Mouse (Mus musculus): ENCODE measurements around the gene Pcsk5. TPM values are rescaled to one million over a fixed set of nuclear protein-coding genes. Genes with fewer than 3 reads are reported as not detected.

The Pcsk5 gene
- total RNA-seq, 2 experiments from 2014 or later: 13.1 to 18.9 TPM

DNA sequence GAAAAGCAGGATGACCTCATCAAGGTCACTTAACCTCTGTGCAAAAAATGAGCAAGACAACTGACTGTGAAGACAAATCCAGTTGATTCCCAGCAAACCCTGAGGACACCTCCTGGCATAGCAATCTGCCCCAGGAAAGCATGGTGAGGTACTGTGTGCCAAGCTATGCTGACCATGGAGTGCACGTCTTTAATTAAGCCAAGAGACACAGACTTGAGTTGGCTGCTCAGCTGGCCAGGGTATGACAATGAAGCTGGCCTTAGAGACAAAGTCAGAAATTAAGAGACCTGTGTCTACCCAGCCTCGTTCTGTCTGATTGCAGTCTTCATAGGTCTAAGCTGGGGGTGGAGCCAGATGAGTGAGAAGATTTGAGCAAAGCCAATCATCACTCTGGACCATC, 72.4 kb downstream of the Pcsk5 start:
- intact Hi-C loops (cut with DNase I): loop anchor here (10.0 kb wide), 1 partner anchor 290 kb away; no protein-coding TSS in a partner anchor
- DNase-seq (ENCODE audit: low spot score in 2 of 2): no peak

DNA sequence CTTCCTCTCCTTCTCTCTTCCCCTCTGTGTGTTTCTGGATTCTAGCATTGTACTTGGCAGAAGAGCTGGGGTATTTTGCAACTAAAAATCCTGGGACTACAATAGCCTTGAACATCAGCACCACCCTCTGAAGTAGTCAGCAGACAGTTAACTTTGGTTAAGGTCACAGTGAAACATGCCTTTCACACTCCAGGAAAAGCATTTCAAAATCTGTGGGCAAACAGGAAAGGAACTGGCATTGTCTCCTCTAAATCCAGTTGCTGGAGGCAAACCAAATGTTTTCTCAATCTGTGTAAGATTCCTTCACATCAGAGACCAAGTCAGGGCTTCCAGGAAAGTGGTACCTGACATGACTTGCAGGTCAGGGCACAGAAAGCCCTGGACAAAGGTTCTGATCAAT, 74.7 kb downstream of the Pcsk5 start:
- no peak for DNase-seq (ENCODE audit: low spot score in 2 of 2)
- intact Hi-C loops (cut with DNase I): loop anchor here (10.0 kb wide), 1 partner anchor 288 kb away; no protein-coding TSS in a partner anchor

DNA sequence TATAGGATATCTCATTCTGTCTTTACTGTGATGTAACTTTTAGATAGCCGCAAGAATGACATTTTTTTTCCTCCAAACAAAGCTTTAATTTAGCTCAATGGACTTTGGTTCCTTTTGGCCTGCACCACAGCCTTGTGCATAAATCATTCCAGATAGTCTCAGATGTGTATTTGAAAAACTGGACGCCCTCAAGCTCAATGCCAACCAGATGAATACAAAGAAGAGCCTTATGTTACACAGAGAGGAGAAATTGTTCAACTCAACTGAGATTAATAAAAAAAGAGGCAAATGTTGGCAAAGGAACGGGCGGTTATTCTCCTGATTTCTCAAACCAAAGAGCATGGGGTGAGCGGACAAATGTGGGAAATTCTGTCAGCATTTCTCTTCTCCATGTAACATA, 75.8 kb downstream of the Pcsk5 start:
- DNase-seq (ENCODE audit: low spot score in 2 of 2): no peak
- intact Hi-C loops (cut with DNase I): loop anchor here (10.0 kb wide), 1 partner anchor 287 kb away; no protein-coding TSS in a partner anchor

DNA sequence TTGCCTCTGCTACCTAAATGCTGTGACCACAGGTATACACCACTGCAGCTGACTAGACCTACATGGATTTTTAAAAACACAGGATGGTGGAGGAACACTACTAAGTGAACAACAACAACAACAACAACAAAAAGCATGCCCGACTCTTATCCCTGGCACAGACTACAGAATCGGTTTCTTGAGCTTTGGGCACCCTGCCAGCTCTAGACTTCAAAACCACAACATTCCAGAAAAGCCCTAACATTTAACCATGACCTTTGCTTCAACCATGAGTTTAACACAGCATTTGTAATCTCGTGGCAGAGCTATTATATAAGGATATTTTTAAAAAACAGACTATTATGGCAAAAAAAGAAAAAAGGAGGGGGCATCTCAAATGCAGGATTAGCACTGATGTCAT, 84.6 kb downstream of the Pcsk5 start:
- DNase-seq (ENCODE audit: low spot score in 2 of 2): no peak
- intact Hi-C loops (cut with DNase I): no loop called here

DNA sequence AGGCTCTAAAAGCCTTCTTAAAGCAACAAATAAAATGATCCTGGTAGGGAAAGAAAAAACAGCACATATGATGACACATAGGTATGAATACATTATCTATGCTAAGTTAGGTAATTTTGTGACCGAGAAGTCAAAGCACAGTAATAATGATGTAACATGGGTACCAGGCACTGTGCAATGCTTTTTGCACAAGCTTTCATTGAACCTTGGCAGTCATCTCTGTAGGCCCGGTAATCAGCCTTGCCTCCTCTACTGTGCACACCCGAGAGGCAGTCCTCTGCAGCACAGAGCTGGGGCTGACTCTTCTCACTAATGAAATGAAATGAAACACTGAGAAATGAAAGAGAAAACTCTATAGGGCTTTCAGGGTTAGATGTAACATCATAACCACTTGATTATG, 89.1 kb downstream of the Pcsk5 start:
- DNase-seq (ENCODE audit: low spot score in 2 of 2): no peak
- intact Hi-C loops (cut with DNase I): no loop called here

DNA sequence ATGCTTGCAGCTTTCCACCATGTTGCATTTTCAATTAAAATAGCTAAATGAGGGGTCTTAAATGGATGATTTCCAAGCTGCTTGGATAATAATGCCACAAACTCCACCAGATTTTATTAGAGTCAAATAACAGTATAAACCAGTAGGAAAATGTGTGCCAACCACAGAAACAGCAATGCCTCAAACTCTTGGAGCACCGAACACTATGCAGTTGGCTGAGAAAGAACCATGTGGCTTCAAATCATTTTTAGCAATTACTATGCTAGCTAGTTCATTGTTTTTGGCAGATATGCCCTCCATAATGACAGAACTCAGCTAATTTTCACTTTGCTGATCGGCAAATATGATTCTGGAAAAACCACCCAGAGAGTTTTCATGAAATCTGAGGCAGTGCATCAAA, 92.1 kb downstream of the Pcsk5 start:
- intact Hi-C loops (cut with DNase I): no loop called here
- DNase-seq (ENCODE audit: low spot score in 2 of 2): no peak

DNA sequence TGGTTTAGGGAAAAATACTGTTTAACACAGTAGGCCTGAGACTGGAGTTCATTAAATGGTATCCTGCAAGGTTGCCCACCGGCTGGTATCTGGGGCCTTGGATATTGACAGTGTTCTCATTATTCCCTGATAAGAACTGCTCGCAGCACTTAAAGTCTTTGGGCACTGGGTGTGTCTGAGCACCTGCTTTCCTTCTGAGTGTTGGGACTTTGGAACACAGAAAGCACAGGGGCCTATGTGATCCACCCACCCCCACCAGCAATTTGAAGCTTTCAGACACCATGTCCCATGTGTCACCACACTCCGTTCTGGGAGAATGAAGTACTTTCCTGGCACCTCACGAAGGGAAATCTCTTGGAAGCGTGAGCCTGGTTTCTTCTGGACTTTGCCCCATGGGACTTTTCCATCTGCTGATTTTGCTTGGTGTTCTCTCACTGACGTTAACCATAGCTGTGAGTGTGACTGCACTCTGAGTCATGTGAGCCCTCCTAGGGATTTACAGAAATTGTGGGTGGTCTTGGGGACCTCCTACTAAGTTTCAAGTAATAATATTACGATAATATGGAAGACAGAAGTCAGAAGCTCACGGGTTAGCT, 92.9 kb downstream of the Pcsk5 start:
- intact Hi-C loops (cut with DNase I): no loop called here
- DNase-seq (ENCODE audit: low spot score in 2 of 2): no peak

DNA sequence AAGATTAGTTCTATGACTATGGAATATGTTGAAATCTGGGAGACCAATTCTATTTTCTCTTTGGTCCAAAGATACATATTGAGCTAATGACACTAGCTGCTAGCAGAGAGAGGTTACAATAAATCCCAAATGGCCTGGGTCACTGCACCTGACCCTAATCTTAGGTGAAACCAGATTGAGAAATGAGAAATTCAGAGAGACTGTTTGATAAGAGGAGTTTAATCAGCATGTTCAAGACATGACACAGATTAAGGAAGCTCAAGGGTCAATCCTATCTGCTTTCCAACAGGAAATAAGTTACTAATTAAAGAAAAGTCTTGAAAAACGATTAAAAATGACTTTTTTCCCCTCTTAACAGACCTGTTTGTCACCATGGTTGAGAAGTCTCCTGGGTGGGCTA, 96.0 kb downstream of the Pcsk5 start:
- DNase-seq (ENCODE audit: low spot score in 2 of 2): no peak
- intact Hi-C loops (cut with DNase I): no loop called here

DNA sequence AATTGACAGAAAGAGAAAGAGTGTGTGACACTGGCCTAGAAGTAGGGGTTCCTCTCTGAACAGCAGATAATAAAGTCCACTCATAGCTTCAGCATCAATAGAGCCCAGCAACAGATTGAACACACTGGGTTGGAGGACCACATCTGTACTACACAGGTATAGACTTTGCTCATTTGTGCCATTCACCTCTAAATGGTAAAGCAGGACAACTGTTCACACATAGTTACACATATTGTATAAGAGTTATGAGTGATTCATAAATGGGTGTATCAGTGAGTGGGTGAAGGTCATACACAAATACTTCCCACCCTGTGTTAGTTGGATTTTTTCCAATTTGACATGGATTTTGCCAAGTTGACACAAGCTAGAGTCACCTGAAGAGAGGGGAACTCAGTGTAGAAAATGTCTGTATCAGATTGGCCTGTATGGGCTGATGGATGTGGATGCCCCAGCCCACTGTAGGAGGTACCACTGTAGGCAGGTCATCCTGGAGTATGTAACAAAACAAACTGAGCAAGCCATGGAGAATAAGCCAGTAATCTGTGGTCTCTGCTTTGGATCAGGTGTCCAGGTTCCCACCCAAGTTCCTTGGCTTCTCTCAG, 104.7 kb downstream of the Pcsk5 start:
- intact Hi-C loops (cut with DNase I): no loop called here
- no peak for DNase-seq (ENCODE audit: low spot score in 2 of 2)

DNA sequence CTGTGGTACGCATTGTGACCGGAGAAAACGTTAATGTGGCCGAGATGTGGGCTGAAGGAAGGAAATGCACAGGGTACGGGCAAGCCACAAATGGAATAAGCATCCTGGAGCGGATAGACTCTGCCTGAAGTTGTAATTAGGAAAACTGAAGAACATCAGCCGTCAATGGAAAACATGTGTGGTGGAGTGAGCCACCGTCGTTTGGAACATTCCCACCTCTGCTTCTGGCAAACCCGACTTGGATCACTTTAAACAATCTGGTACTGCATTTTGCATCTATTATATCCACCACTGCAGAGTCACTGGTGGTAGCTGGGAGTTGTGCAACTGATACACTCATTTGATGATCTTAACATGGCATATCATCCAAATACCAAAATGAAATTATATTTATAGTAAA, 120.4 kb downstream of the Pcsk5 start:
- intact Hi-C loops (cut with DNase I): no loop called here
- no peak for DNase-seq (ENCODE audit: low spot score in 2 of 2)

DNA sequence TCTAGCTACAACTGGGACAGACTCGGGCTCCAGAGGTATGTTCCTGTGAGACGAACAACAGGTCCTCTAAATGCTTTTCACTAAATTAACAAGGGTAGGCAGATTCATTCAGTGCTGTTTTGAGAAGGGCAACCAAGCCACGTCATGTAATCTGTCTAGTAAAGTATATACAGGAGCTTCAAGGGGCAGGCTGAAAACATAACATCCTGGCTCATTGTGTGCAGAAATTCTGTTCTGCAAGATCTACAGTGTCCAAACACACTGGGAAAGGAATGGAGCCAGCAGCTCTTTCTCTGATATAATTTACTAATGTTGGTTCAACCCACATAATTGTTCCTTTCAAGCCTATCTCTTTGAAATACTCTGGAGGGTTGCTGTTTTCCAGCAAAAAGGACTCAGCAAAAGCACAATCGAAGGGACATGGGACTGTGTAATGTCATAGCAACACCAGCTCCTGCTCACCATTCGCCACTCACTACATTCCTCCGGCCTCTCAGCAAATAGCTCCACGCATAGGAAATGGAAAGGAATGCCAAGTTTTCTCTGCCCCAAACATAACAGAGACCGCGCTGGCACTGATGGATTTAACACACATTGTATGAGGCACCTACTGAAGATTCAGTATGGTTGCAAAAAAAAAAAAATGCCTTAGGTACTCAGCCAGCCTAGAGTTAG, 122.0 kb downstream of the Pcsk5 start:
- intact Hi-C loops (cut with DNase I): no loop called here
- DNase-seq (ENCODE audit: low spot score in 2 of 2): no peak

DNA sequence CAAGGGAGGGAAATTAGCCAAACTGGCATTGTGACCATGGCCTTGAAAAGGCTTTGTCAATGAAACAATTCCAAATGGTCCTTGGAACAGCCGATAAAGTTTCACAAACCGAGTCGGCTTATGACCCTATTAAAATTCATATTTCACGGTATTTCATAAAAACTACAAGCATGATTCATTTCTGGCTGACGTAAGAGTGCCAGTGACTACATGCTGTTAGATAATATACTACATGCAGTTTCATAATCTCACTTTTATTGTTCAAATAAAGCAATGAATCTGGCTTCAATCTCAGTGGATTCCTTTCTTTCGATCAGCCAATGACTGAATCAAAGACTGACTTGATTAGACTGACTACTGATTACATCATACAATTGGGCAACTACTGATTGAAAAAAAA, 145.8 kb downstream of the Pcsk5 start:
- intact Hi-C loops (cut with DNase I): no loop called here
- DNase-seq (ENCODE audit: low spot score in 2 of 2): no peak

DNA sequence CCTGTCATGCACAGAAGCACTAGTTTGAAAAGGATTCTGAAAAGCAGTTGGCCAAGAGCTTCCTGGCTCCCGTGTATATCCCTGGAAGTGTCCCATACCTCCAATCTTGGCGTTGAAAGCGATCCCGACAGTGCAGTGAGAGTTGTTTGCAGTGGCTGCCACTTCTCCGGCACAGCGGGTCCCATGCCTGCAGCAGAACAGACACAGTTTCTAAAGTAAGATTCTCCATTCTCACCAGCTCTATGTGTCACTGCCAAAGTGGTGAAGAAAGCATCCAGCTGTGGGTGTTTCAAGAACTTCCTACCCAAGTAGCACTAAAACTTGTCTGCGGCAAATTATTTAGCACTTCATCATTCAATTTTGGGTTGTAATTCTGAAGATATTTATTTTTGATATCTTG, 159.1 kb downstream of the Pcsk5 start:
- intact Hi-C loops (cut with DNase I): no loop called here
- peak; percentile 12 to 22 for DNase-seq (ENCODE audit: low spot score in 2 of 2)

DNA sequence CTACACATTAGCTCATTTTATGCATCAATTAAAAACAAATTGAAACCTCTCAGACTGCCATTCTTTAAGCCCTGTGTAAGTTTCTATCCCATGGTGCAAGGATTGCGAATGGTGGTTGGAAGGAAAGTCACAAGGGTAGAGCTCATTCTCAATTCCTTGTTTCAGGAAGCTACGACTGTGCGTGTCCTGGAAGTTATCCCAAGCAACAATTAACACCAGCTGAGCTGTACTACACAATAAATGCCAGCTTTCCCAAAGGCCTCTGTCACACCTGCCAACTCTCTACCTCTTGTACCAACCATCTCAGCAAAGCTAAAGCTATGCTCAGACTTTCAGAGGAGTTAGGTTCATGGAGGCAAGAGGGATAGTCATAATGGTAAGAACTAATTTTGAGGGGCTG, 174.8 kb downstream of the Pcsk5 start:
- no peak for DNase-seq (ENCODE audit: low spot score in 2 of 2)
- intact Hi-C loops (cut with DNase I): no loop called here

DNA sequence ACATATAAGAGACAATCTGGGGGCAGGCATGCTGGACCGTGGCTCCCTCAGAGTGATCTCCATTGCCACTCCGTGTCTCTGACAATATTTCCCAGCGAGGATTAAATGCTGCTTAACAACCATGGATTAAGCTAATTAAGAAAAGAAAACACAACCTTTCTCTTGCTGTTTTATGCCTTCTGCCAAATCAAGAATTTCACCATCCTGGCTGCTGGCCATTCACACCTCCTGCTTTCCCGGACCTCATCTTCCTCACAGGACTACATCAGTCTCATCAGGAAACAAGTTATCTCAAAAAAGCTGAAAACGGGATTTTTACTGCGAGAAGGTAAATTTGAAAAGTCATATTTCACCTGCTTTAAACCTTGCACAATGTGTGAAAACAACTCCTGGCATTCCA, 175.2 kb downstream of the Pcsk5 start:
- intact Hi-C loops (cut with DNase I): no loop called here
- no peak for DNase-seq (ENCODE audit: low spot score in 2 of 2)

DNA sequence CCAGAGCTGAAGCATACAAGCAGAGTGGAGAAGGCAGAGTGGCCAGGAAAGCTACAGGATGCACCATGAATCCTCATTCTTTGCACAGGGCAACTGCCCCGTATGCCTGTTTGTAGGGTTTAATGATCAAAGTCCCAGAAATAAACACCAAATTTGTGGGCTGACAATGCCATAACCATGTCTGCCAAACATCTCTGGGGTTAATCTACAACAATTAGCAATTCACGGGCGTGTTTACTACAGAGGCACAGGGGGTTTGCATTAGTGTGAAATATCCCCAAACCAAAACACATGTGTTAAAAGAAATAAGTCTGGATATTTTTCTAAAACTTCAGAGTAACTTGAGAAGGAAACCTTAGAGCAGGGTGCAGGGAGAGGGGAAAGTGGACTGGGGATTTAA, 178.1 kb downstream of the Pcsk5 start:
- no peak for DNase-seq (ENCODE audit: low spot score in 2 of 2)
- intact Hi-C loops (cut with DNase I): no loop called here

DNA sequence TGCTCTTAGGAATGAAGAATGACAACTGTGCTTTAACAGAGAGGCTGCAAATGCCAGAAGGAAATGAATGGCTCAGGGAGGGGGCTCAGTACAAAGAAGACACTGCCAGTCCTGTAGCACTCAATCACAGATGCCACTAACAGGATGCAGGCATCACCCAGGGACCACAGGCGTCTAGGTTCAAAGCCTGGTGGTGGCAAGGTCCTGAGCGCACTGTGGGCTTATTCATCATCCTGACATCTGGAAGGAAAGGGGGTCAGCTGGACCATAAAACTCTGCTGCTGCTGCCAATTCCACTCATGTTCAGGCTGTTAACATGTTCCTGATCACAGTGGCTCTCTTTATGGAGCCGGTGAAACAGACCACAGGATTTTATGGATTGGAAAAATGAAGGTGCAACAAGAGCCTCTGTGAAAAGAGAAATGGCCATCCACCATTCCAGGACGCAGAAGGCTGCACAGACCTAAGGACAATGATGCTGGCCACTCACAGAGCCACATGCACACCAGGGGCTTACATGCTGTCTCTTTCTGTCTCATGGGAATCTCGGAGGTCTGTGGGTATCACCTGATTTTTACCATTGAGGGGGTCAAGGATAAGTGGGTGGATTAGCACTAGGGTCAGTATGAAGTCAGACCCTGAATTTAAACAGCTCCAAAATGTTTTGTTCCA, 186.5 kb downstream of the Pcsk5 start:
- DNase-seq (ENCODE audit: low spot score in 2 of 2): no peak
- intact Hi-C loops (cut with DNase I): no loop called here

DNA sequence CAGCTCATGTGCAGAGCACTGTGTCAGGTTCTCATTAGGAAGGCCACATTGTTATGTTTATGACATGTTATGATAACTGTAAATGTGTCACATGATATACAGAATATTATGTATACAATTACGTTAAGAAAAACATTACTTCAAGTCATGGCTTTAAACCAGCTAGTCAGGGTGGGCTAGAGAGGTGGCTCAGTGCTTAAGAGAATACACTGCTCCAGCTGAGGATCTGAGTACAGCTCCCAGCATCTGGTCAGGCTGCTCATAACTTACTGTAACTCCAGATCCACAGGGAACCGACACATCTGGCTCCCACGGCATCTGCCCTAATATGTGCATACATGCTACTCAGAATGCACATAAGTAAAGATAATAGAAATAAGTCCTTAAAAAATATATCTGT, 187.5 kb downstream of the Pcsk5 start:
- DNase-seq (ENCODE audit: low spot score in 2 of 2): no peak
- intact Hi-C loops (cut with DNase I): no loop called here

DNA sequence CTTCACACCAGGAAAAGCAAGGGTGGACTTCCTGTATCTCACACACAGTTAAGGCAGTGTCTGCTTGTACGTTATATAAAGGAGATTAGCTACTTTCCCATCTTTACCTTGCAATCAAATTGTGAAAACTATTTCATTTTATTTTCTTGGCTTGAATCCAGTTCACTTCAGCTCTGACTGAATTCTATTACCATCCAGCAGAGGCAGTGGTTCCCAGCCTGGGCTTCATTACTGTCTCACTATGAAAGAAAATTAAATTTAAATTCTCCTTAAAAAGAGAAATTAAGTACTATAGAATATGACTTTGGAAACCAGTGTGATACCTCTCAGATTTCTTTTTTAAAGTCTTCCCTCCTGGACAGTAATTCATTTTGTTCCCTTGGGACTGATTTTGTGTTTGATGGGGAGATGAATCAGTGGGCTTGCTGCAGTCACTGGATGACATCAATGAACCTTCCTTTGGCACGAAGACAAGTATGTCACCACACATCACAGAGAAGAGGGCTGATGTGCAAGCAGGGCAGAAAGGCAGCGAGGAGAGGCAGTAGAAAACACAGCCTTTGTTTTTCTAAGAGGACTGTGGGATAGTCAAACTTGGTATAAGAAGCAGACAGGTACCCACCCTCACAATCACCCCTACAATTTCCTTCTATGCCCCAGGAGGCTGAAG, 194.2 kb downstream of the Pcsk5 start:
- intact Hi-C loops (cut with DNase I): no loop called here

DNA sequence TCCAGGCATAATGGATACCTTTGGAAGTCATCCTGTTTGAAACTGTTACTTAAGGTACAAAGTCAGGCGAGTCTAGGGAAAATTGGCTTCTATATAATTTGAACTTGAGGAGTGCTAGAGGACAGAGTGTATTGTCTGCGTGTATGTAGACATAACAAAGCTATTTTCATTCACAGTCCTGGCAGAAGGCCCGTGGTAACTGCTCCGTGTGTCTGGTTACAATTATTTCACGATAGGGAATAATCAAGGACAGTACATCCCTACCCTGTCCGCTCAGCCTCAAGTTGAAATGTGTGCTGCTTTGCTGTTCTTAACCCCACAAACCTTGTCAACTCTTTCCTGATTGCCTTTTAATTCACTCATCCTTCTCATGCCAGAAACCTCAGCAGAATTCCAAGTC, 201.4 kb downstream of the Pcsk5 start:
- no peak for DNase-seq (ENCODE audit: low spot score in 2 of 2)
- intact Hi-C loops (cut with DNase I): no loop called here

More for the DNA sequence above, 194.2 kb downstream of the Pcsk5 start:
- DNase-seq (ENCODE audit: low spot score in 2 of 2): peak in 1 of 2 experiments; percentile 13

Measured in left cerebral cortex, postnatal 14 days (tissue).